Mouse (Mus musculus) common myeloid progenitor, adult 5-6 weeks (primary cell): ENCODE results near the gene Rest. TPM values are rescaled to one million over a fixed set of nuclear protein-coding genes. Genes with fewer than 3 reads are reported as not detected.
A peak's percentile ranks its signal among the peaks of the same experiment; 100 is the strongest.
"Not testable (repeated sequence)": the region's sequence is repeated elsewhere in the genome, so short reads cannot be mapped to it uniquely, and the experiment has no call there.

Source experiments
- ATAC-seq: replicated peaks from 2 replicates; pipeline ENCODE4 v1.8.0; 2016; ENCODE audit warnings: low read depth, mild to moderate bottlenecking, moderate TSS enrichment, inconsistent platforms; ENCODE audit not compliant: poor library complexity, severe bottlenecking
- total RNA-seq: library from RNA; stranded (forward); fragments of 200-1000, 187-1606 nt; gene quantifications from 2 replicates; pipeline ENCODE4 v1.2.3, GENCODE M21; 2017

The Rest gene
- total RNA-seq: 49.7 and 61.6 TPM in 2 replicates

DNA sequence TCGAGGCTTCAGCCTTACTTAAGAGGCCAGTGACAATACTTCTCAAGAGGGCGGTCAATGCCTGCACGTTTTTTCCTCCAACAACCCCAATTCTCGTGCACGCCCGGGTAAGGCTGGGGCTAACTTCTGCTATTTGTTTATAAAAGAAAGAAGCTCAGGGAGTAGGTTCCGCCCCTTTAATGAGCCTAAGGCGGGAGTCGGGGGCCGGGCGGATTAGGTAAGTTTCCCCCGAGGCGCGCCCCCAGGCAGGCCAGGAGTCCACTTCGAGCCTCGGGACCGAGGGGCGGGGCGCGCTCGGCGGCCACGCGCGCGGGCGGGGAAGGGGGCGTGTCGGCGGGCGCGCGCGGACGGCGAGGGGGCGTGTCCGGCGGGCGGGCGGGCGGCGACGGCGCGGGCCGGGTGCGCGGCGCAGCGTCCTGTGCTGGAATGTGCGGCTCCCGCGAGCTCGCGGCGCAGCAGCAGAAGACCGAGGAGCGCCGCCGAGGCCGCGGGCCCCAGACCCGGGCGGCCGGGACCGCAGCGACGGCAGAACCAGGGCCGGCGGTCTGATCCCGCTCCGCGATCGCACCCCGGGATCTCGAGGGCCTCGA, at the start of gene Rest:
Rest (plus strand) TSS at position 411 of the 590 bp plus-strand sequence.
- ATAC-seq: peak; percentile 83

DNA sequence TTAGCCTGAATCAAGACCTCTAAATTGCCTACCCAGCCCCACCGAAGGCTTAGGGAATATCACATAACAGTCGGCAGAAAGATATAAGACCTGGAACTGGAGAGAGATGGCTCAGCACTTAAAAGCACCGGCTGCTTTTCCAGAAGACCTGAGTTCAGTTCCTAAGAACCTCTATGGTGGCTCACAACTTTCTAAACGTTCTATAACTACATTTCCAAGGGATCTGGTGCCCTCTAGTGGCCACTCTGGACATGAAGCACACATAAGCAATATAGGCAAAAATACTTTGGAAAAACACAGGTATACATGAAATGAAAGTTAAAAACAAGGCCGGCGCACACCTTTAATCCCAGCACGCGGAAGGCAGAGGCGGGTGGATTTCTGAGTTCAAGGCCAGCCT, 48.1 kb upstream of the Rest start:
- ATAC-seq: peak; percentile 71

DNA sequence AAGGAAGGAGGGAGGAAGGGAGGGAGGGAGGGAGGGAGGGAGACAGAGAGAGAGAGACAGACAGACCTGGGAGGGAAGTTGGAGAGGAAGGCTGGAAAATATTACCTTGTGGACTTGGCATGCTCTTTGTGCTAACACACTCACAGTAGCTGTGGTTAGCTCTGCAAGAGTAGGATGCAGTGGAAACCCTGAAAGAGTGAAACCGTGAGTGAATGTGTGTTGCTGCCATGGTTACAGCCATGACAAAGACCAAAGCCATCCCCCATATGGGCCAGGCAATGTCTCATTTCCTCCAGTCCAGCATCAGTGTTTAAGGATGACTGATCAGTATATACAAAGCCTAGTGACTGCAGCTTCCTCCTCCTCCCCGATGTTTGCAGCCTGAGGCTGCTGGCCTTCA, 47.6 kb upstream of the Rest start:
- ATAC-seq: peak; percentile 82

DNA sequence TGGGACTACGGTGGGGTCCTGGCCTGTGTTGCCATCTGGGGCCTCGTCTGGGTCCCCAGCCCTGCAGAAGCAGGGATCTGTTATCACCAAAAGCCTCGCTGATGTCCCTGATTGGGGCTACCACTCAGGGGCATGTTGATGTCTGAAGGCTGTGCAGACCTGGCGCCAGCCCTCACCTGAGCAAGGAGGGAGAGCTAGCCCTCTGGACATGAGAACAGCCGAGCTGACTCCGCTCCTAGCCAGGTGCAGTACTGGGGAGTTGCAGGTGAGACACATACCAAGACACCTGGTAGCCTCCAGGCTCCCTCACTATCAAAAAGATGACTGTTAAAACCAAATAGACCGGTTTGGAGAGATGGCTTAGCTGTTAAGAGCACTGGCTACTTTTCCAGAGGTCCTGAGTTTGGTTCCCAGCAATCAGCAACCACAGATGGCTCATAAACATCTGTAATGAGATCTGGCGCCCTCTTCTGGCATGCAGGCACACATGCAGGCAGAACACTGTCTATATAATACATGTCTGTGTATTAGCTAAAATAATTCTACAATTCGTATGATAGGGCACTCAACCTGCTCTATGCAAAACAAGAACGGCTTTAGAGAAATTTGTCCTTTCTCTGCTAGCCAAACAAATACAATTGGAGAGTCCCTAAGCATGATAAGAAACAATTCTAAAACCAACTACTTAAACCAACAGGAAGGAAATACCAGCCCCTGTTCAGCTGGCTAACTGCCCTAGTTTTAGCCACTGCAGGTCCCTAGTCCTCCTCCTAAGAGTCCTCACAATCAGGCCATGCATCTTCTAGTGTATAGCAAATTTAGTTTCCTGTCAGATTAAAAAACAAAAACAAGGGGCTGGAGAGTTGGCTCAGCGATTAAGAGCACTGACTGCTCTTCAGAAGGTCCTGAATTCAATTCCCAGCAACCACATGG, 42.0 kb upstream of the Rest start:
- peak; percentile 89 for ATAC-seq

- ATAC-seq: peak; percentile 89
Measured at GRCm38 (mm10) chr5:77228986-77229385, 36.3 kb upstream of the Rest start.

DNA sequence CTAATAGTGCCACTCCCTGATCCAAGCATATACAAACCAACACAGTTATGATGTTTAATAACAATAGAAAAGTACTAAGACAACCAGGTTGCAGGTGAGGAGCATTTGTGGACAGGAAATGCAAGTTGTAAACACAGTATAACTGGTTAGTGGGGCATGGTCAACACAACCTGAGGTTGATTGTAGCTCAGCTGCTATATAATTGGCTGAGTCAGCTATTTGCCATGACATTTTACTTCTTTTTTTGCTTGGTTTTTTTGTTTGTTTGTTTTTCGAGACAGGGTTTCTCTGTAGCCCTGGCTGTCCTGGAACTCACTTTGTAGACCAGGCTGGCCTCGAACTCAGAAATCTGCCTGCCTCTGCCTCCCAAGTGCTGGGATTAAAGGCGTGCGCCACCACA, 33.4 kb upstream of the Rest start:
- not testable (repeated sequence) for ATAC-seq

GRCm38 (mm10) chr5:77234921-77235320, 30.4 kb upstream of the Rest start:
- ATAC-seq: no peak

- ATAC-seq: peak; percentile 81
Measured at GRCm38 (mm10) chr5:77237104-77237503, 28.2 kb upstream of the Rest start.

DNA sequence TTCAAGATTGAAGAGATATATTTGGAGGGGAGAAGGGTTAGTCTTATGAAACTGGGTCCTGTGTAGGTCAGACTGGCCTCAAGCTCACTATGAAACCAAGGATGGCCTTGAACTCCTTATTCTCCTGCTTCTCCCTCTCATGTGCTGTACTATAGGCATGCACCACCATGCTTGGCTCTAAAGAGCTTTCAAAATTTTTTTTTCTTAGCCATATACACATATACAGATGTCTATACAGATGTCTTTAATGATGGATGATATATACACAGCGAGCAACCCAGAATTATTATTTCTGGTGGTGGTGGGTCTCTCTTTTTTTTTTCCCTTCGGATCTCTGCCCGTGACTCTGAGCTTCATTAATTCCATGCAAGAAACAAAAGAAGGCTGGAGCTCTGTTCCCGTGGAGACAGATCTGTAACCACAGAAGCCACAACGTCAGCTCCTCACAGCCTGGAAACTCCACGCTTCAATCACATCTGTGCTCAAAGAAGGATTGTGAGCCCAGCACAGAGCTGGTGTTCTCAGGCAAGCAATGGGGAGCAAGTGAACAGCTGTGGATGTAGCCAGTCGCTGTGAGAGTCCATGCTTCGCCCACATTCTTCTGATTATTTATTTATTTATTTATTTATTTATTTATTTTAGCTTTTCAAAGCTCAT, 20.8 kb upstream of the Rest start:
- ATAC-seq: peak; percentile 46

- 0 out of 2 replicates have a peak, but pooled peaks have one; percentile 1 for ATAC-seq
Measured at GRCm38 (mm10) chr5:77245463-77245786, 19.9 kb upstream of the Rest start.

GRCm38 (mm10) chr5:77245787-77246671, 19.3 kb upstream of the Rest start:
- ATAC-seq: peak; percentile 66

DNA sequence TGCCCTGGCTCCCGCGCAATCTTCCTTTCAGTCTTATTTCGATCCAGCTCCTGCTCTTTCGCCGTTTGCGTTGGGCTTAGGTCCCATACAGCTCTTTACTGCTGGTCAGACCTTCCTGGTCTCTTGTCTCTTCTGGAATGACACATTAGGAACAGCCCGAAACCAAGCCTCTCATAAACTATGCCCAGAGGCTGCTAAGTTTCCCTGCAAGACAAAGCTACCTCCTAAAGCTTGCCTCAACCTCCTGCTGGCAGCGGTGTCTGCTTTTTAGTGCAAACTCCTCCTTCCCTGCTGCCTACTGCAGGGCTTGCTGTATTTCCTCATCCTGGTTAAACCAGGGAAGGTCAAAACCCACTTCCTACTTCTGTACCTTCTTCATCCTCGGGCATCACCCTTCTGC, 15.2 kb upstream of the Rest start:
- no peak for ATAC-seq

- no peak for ATAC-seq
Measured at GRCm38 (mm10) chr5:77251656-77252055, 13.6 kb upstream of the Rest start.

- peak; percentile 80 for ATAC-seq
Measured at GRCm38 (mm10) chr5:77252115-77252827, 13.0 kb upstream of the Rest start.

DNA sequence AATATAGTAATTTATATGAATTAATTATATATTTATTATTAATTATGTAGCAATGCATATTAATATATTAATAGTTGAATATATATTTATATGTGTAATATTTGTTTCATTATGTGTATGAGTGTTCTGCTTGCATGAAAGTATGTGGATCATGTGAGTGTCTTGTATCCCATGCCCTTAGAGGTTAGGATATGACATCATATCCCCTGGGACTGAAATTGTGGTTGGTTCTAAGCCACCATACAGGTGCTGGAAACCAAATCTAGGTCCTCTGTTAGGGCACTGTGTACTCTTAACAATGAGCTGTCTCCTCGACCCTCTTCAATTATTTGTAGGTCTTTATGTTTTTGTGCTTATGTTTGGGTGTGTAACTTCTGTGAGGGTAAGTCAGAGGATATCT, 12.1 kb upstream of the Rest start:
- no peak; the same call in 1 of the 2 replicates for ATAC-seq

DNA sequence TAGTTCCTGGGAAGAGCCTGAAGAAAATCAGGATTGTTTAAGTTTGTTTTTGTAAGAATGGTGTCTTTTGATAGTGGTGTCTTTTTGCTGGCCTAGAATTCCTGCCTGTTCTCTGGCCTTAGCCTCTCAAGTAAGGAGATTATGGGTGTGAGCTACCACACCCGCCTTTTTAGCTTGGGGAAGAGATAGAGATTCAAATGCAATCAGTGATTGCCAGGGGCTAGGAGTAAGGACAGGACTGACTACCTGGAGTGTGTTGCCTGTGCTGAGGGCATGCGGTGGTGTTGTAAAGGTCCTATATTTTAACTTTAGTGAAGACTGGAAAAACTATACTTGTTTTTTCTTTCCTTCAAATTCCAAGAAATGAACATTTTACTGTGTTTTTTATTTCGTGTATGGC, 10.9 kb upstream of the Rest start:
- ATAC-seq: no peak

DNA sequence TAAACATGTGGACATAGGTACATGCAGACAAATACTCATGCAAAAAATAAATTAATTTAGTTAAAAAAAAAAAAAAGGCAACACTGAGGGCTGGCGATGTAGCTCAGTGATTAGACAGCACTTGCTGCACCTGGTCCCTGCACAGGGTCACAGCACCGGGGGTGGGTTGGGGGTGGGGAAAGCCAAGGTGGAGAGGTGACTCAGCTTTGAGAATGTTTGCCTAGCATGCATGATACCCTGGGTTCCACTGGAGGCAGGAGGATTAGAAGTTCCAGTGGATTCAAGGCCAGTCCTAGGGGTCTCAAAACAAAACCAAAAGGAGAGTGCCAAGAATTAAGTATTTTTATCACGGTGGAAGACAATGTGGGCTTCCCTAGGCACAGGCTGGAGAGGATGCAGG, 7.7 kb upstream of the Rest start:
- no peak for ATAC-seq

- ATAC-seq: no peak
Measured at GRCm38 (mm10) chr5:77259315-77259714, 6.0 kb upstream of the Rest start.

DNA sequence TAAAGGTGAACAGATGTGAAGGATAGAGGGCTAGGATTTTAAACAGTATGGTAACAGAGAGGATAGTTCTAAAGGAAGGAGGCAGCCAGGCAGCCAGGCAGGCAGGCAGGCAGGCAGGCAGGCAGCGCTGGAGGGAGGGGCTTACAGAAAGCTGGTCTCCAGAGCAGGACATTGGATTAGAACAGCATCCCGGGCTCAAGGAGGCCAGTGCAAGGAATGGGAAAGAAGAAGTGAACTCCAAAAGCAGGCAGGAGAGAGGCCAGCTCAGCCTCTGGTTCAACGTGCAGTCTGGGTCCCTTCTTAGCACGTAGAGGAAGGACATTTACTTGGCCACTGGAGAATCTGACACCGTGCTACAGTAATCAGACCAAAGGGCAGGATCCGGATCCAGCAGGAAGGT, 5.2 kb upstream of the Rest start:
- no peak for ATAC-seq
